Mouse (Mus musculus): Measurements from ENCODE around the gene Notch2. TPM values are rescaled to one million over a fixed set of nuclear protein-coding genes. Genes with fewer than 3 reads are reported as not detected.

The Notch2 gene
- polyA plus RNA-seq, 1 experiment from 2014 or later, result 7.6 TPM

GRCm38 (mm10) chr3:98020431-98021229 lies 7.3 kb downstream of the Notch2 start:
- Histone ChIP-seq H3K36me3 (ENCODE audit: control insufficient read depth, insufficient read depth, low read length) (no peaks in the 10 kb centered on the region), H3K4me1 (ENCODE audit: control insufficient read depth, insufficient read depth, low read depth, low read length) (peaks cover 21% of the 10 kb centered on the region)

GRCm38 (mm10) chr3:98024288-98024848 lies 11.0 kb downstream of the Notch2 start:
- ATAC-seq, result peak; percentile 66
- Histone ChIP-seq H3K4me3 (ENCODE audit: low read length) (no peak overlapping the region), H3K4me2 (ENCODE audit: low read length) (peak overlapping the region; percentile 39), H3K27ac (ENCODE audit: low read depth, low read length) (peak overlapping the region; percentile 50), H3K9me3 (ENCODE audit: control insufficient read depth, low read length) (no peaks in the 10 kb centered on the region), H3K36me3 (ENCODE audit: control insufficient read depth, insufficient read depth, low read length) (no peaks in the 10 kb centered on the region), H3K4me1 (ENCODE audit: control insufficient read depth, insufficient read depth, low read depth, low read length) (peaks cover 31% of the 10 kb centered on the region), H3K27me3 (replicated peaks; ENCODE audit: control insufficient read depth, insufficient read depth, low read length) (no peaks in the 10 kb centered on the region; the same call in 1 of the 2 replicates), H3K9ac (ENCODE audit: low read depth, low read length) (peak overlapping the region; percentile 11; the same call in 1 of the 2 replicates)
- WGBS, result 4% methylated on average over 13 of the region's 13 CpGs

More at GRCm38 (mm10) chr3:98020431-98021229, 7.3 kb downstream of the Notch2 start:
- ATAC-seq, result peak; percentile 21; the same call in 1 of the 2 replicates
- Histone ChIP-seq H3K4me2 (ENCODE audit: low read length) (no peak overlapping the region), H3K9me3 (ENCODE audit: control insufficient read depth, low read length) (no peaks in the 10 kb centered on the region), H3K9ac (ENCODE audit: low read depth, low read length) (no peak overlapping the region), H3K4me3 (ENCODE audit: low read length) (no peak overlapping the region), H3K27ac (ENCODE audit: low read depth, low read length) (no peak overlapping the region), H3K27me3 (replicated peaks; ENCODE audit: control insufficient read depth, insufficient read depth, low read length) (no peaks in the 10 kb centered on the region; the same call in 1 of the 2 replicates)
- 71% methylated on average over 9 of the region's 9 CpGs for WGBS

- Histone ChIP-seq H3K27me3 (replicated peaks; ENCODE audit: control insufficient read depth, insufficient read depth, low read length) (no peaks in the 10 kb centered on the region), H3K36me3 (ENCODE audit: control insufficient read depth, insufficient read depth, low read length) (no peaks in the 10 kb centered on the region), H3K4me1 (ENCODE audit: control insufficient read depth, insufficient read depth, low read depth, low read length) (peaks cover 29% of the 10 kb centered on the region), H3K9ac (ENCODE audit: low read depth, low read length) (no peak overlapping the region), H3K4me3 (ENCODE audit: low read length) (no peak overlapping the region), H3K4me2 (ENCODE audit: low read length) (0 out of 2 replicates have a peak overlapping the region, but pooled peaks have one; percentile 4), H3K9me3 (ENCODE audit: control insufficient read depth, low read length) (no peaks in the 10 kb centered on the region), H3K27ac (ENCODE audit: low read depth, low read length) (peak overlapping the region; percentile 55)
- 30% methylated on average over 14 of the region's 14 CpGs for WGBS
- no peak for ATAC-seq
Measured at GRCm38 (mm10) chr3:98025521-98025920, 12.2 kb downstream of the Notch2 start.

GRCm38 (mm10) chr3:98025921-98026880 lies 12.9 kb downstream of the Notch2 start:
- no peak overlapping the region for H3K9ac ChIP-seq (ENCODE audit: low read depth, low read length)
- H3K9me3 ChIP-seq (ENCODE audit: control insufficient read depth, low read length), result no peaks in the 10 kb centered on the region
- ATAC-seq, result peak; percentile 64
- 0 out of 2 replicates have a peak overlapping the region, but pooled peaks have one; percentile 4 for H3K4me2 ChIP-seq (ENCODE audit: low read length)
- peak overlapping the region; percentile 55 for H3K27ac ChIP-seq (ENCODE audit: low read depth, low read length)
- peaks cover 31% of the 10 kb centered on the region for H3K4me1 ChIP-seq (ENCODE audit: control insufficient read depth, insufficient read depth, low read depth, low read length)
- H3K36me3 ChIP-seq (ENCODE audit: control insufficient read depth, insufficient read depth, low read length), result no peaks in the 10 kb centered on the region
- 22% methylated on average over 10 of the region's 10 CpGs for WGBS
- no peaks in the 10 kb centered on the region for H3K27me3 ChIP-seq (replicated peaks; ENCODE audit: control insufficient read depth, insufficient read depth, low read length)
- H3K4me3 ChIP-seq (ENCODE audit: low read length), result no peak overlapping the region

GRCm38 (mm10) chr3:98027371-98027774 lies 14.0 kb downstream of the Notch2 start:
- Histone ChIP-seq H3K9me3 (ENCODE audit: control insufficient read depth, low read length) (no peaks in the 10 kb centered on the region), H3K9ac (ENCODE audit: low read depth, low read length) (no peak overlapping the region), H3K4me3 (ENCODE audit: low read length) (no peak overlapping the region), H3K27ac (ENCODE audit: low read depth, low read length) (no peak overlapping the region), H3K4me1 (ENCODE audit: control insufficient read depth, insufficient read depth, low read depth, low read length) (peaks cover 31% of the 10 kb centered on the region), H3K27me3 (replicated peaks; ENCODE audit: control insufficient read depth, insufficient read depth, low read length) (no peaks in the 10 kb centered on the region), H3K36me3 (ENCODE audit: control insufficient read depth, insufficient read depth, low read length) (no peaks in the 10 kb centered on the region), H3K4me2 (ENCODE audit: low read length) (no peak overlapping the region)
- 39% methylated on average over 3 of the region's 3 CpGs for WGBS
- no peak for ATAC-seq

GRCm38 (mm10) chr3:98028072-98028471 lies 14.7 kb downstream of the Notch2 start:
- Histone ChIP-seq H3K4me1 (ENCODE audit: control insufficient read depth, insufficient read depth, low read depth, low read length) (peaks cover 34% of the 10 kb centered on the region), H3K9me3 (ENCODE audit: control insufficient read depth, low read length) (no peaks in the 10 kb centered on the region), H3K27me3 (replicated peaks; ENCODE audit: control insufficient read depth, insufficient read depth, low read length) (no peaks in the 10 kb centered on the region), H3K9ac (ENCODE audit: low read depth, low read length) (no peak overlapping the region), H3K4me3 (ENCODE audit: low read length) (no peak overlapping the region), H3K27ac (ENCODE audit: low read depth, low read length) (no peak overlapping the region), H3K4me2 (ENCODE audit: low read length) (no peak overlapping the region), H3K36me3 (ENCODE audit: control insufficient read depth, insufficient read depth, low read length) (no peaks in the 10 kb centered on the region)
- WGBS, result 62% methylated on average over 4 of the region's 4 CpGs
- ATAC-seq, result no peak

- Histone ChIP-seq H3K9ac (ENCODE audit: low read depth, low read length) (no peak overlapping the region), H3K27me3 (replicated peaks; ENCODE audit: control insufficient read depth, insufficient read depth, low read length) (no peaks in the 10 kb centered on the region), H3K4me2 (ENCODE audit: low read length) (no peak overlapping the region), H3K9me3 (ENCODE audit: control insufficient read depth, low read length) (no peaks in the 10 kb centered on the region), H3K27ac (ENCODE audit: low read depth, low read length) (peak overlapping the region; percentile 14; the same call in 1 of the 2 replicates), H3K4me1 (ENCODE audit: control insufficient read depth, insufficient read depth, low read depth, low read length) (peaks cover 36% of the 10 kb centered on the region), H3K36me3 (ENCODE audit: control insufficient read depth, insufficient read depth, low read length) (no peaks in the 10 kb centered on the region), H3K4me3 (ENCODE audit: low read length) (no peak overlapping the region)
- ATAC-seq, result no peak
- WGBS, result 59% methylated on average over 10 of the region's 10 CpGs
Measured at GRCm38 (mm10) chr3:98028936-98029335, 15.6 kb downstream of the Notch2 start.

- no peak overlapping the region for H3K27ac ChIP-seq (ENCODE audit: low read depth, low read length)
- no peak overlapping the region for H3K4me2 ChIP-seq (ENCODE audit: low read length)
- H3K4me3 ChIP-seq (ENCODE audit: low read length), result no peak overlapping the region
- WGBS, result 84% methylated on average over 7 of the region's 7 CpGs
- no peak overlapping the region for H3K9ac ChIP-seq (ENCODE audit: low read depth, low read length)
- H3K9me3 ChIP-seq (ENCODE audit: control insufficient read depth, low read length), result no peaks in the 10 kb centered on the region
- ATAC-seq, result no peak
- no peaks in the 10 kb centered on the region for H3K36me3 ChIP-seq (ENCODE audit: control insufficient read depth, insufficient read depth, low read length)
- no peaks in the 10 kb centered on the region for H3K27me3 ChIP-seq (replicated peaks; ENCODE audit: control insufficient read depth, insufficient read depth, low read length)
- H3K4me1 ChIP-seq (ENCODE audit: control insufficient read depth, insufficient read depth, low read depth, low read length), result peaks cover 37% of the 10 kb centered on the region
Measured at GRCm38 (mm10) chr3:98031104-98031503, 17.8 kb downstream of the Notch2 start.
